In the genomic region with DNA sequence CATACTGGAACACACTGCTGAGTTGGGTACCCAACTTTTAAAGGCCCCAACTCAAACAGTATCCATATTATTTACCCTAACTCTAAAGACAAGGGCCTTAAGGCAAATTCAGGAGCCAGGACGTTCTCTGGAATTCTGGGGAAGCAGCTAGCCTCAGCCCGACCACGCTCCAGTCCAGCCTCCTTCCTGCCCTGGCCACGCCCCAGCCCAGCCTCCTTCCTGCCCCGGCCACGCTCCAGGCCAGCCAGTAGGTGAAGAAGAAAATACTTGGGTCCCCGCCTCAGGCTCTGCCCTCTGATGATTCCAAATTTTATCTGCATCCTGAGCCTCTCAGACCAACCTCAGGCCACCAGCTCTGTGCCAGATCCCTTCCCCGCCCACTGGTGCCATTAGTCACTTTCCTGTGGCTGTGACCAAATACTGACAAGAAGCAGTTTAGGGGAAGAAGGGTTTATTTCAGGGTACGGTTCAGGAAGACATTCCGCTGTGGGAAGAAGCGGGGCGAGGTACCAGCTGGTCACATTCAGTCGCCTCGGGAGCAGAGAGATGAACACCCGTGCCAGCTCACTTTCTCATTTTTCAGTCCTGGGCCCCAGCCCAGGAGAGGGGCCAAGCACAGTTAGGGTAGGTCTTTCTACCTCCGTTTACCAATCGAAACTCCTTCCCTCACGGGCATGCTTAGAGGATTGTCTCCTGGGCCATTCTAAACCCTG, we compare ENCODE assay signal across 23 mouse cellular contexts. TPM values are rescaled to one million over a fixed set of nuclear protein-coding genes. Genes with fewer than 3 reads are reported as not detected.
DNase-seq lines count a peak whose midpoint lies in the region; ATAC-seq and TF ChIP-seq lines count a peak whose summit lies in the region.
"Had no signal": no experiment of that assay in that cellular context is flagged by ENCODE, and none has a peak within 500 bp of the region (broad histone marks: within the 10 kb centered on the region; RNA-seq: fewer than 3 reads in every experiment).

No protein-coding gene starts in this region.

- H3K4me1 ChIP-seq in kidney, adult 2 months (ENCODE audit: control insufficient read depth, insufficient read depth, low read length): no peaks in the 10 kb centered on the region
- H3K4me1 ChIP-seq in testis, adult 2 months (ENCODE audit: control insufficient read depth, insufficient read depth, low read length): peaks cover 5% of the 10 kb centered on the region; the same call in 1 of the 2 replicates
- H3K4me1 ChIP-seq in midbrain, postnatal 0 days (ENCODE audit: insufficient read depth, low read length): no peaks in the 10 kb centered on the region
- H3K4me1 ChIP-seq: embryonic facial prominence, embryonic 10.5 days; liver, embryonic 15.5 days had no signal

- no peak for TF ChIP-seq POLR2A in kidney, adult 2 months (IDR thresholded peaks at IDR 0.05; ENCODE audit: low read depth, low read length)
- no peak for TF ChIP-seq POLR2A in testis, adult 2 months (IDR thresholded peaks at IDR 0.05; ENCODE audit: control insufficient read depth, low read depth, low read length)

- no peak overlapping the region for H3K4me2 ChIP-seq in midbrain, postnatal 0 days (ENCODE audit: low read depth, low read length, poor library complexity, severe bottlenecking)
- H3K4me2 ChIP-seq: limb, embryonic 13.5 days; liver, embryonic 15.5 days had no signal

- ATAC-seq in midbrain, postnatal 0 days (ENCODE audit: low FRiP score): no peak
- ATAC-seq: hindbrain, postnatal 0 days; intestine, postnatal 0 days; midbrain, embryonic 16.5 days had no signal

- H3K9ac ChIP-seq in midbrain, postnatal 0 days (replicated peaks; ENCODE audit: low read length, poor library complexity, severe bottlenecking): no peak overlapping the region
- H3K9ac ChIP-seq: limb, embryonic 13.5 days; liver, embryonic 15.5 days had no signal

- no peak overlapping the region for H3K27ac ChIP-seq in kidney, adult 2 months (ENCODE audit: insufficient read depth, low read depth, low read length)
- H3K27ac ChIP-seq in testis, adult 2 months (ENCODE audit: control insufficient read depth, insufficient read depth, low read depth, low read length): no peak overlapping the region
- H3K27ac ChIP-seq in midbrain, postnatal 0 days (ENCODE audit: low read depth, low read length): no peak overlapping the region
- H3K27ac ChIP-seq: embryonic facial prominence, embryonic 10.5 days; hindbrain, postnatal 0 days; liver, embryonic 15.5 days; stomach, postnatal 0 days had no signal

- peak; percentile 8 for DNase-seq in kidney, adult 2 months
- no peak for DNase-seq in kidney, adult 18-20 months
- no peak for DNase-seq in testis, postnatal 14 days (ENCODE audit: low spot score)
- DNase-seq in R1 (ENCODE audit: low read depth, low spot score): peak; percentile 51
- no peak for DNase-seq in Muller cell, postnatal 12 days (ENCODE audit: inconsistent ontology term)
- DNase-seq in midbrain, postnatal 0 days (ENCODE audit: low spot score): no peak
- DNase-seq: cerebellum, adult 2 months; cerebellum, postnatal 36 days; heart, adult 18-20 months; kidney, postnatal 25 days; retina, postnatal 1 day; thymus, postnatal 25 days had no signal

- no peaks in the 10 kb centered on the region for H3K9me3 ChIP-seq in midbrain, postnatal 0 days (ENCODE audit: low read length)
- H3K9me3 ChIP-seq: embryonic facial prominence, embryonic 10.5 days; limb, embryonic 13.5 days; liver, embryonic 15.5 days had no signal

- TF ChIP-seq CTCF in kidney, adult 2 months (conservative IDR thresholded peaks at IDR 0.05; ENCODE audit: insufficient read depth, insufficient read length, low read depth, low read length): no peak
- no peak for TF ChIP-seq CTCF in testis, adult 2 months (IDR thresholded peaks at IDR 0.05; ENCODE audit: control insufficient read depth, insufficient read depth, insufficient replicate concordance, low read depth, low read length)
- no peak for TF ChIP-seq CTCF in midbrain, postnatal 0 days (IDR thresholded peaks at IDR 0.05)

- WGBS in kidney, adult 2 months: 73% methylated on average over 18 of the region's 18 CpGs
- WGBS in midbrain, postnatal 0 days: 89% methylated on average over 18 of the region's 18 CpGs

- H3K27me3 ChIP-seq in kidney, adult 2 months (replicated peaks; ENCODE audit: control insufficient read depth, insufficient read depth, low read length): no peaks in the 10 kb centered on the region
- no peaks in the 10 kb centered on the region for H3K27me3 ChIP-seq in testis, adult 2 months (ENCODE audit: control insufficient read depth, insufficient read depth, low read length)
- no peaks in the 10 kb centered on the region for H3K27me3 ChIP-seq in midbrain, postnatal 0 days (ENCODE audit: insufficient read depth, low read length)
- H3K27me3 ChIP-seq: limb, embryonic 13.5 days; liver, embryonic 15.5 days had no signal

- no peak overlapping the region for H3K4me3 ChIP-seq in kidney, adult 2 months (ENCODE audit: insufficient read depth, low read depth, low read length)
- peak overlapping the region; percentile 67 for H3K4me3 ChIP-seq in testis, adult 2 months (ENCODE audit: control insufficient read depth, low read depth, low read length)
- no peak overlapping the region for H3K4me3 ChIP-seq in midbrain, postnatal 0 days (ENCODE audit: low read depth, low read length)
- H3K4me3 ChIP-seq: embryonic facial prominence, embryonic 10.5 days; limb, embryonic 13.5 days; liver, embryonic 15.5 days had no signal

- H3K36me3 ChIP-seq in kidney, adult 2 months (ENCODE audit: control insufficient read depth, insufficient read depth, low read length): no peaks in the 10 kb centered on the region
- H3K36me3 ChIP-seq in testis, adult 2 months (ENCODE audit: control insufficient read depth, insufficient read depth, low read length): no peaks in the 10 kb centered on the region
- no peaks in the 10 kb centered on the region for H3K36me3 ChIP-seq in midbrain, postnatal 0 days (ENCODE audit: insufficient read depth, low read length)
- H3K36me3 ChIP-seq: embryonic facial prominence, embryonic 10.5 days; limb, embryonic 13.5 days; liver, embryonic 15.5 days had no signal

RNA-seq across cellular contexts. Expression of gene Susd5, which starts 57.1 kb away (rescaled TPM):
- 0.48 and 0.90 TPM in 2 replicates for polyA plus RNA-seq in kidney, adult 2 months (2012; rRNA removed)
- polyA plus RNA-seq in testis, adult 2 months (2012; rRNA removed): 2.1 and 2.3 TPM in 2 replicates
- total RNA-seq in midbrain, postnatal 0 days (2014; rRNA removed): 0.90 and 2.4 TPM in 2 replicates
- 1.0 and 1.1 TPM in 2 replicates for polyA plus RNA-seq in midbrain, postnatal 0 days (2015; fragmentation: Nextera tagmentation; extraction: Ambion mirVana)
- total RNA-seq: hematopoietic stem cell, adult 5-6 weeks; megakaryocyte-erythroid progenitor cell, adult 5-6 weeks had no signal
- polyA plus RNA-seq: forebrain, embryonic 11.5 days had no signal

Comparison
In these comparisons a context has a peak if more than half of its experiments do, and no peak if none do; other contexts are left out.
1. DNase-seq: peak in kidney, adult 2 months (single experiment) and R1 (single experiment); none in kidney, adult 18-20 months (single experiment), testis, postnatal 14 days (single experiment), Muller cell, postnatal 12 days (single experiment) and midbrain, postnatal 0 days (single experiment).